ENCODE assay signal across 8 mouse cellular contexts in the genomic region with DNA sequence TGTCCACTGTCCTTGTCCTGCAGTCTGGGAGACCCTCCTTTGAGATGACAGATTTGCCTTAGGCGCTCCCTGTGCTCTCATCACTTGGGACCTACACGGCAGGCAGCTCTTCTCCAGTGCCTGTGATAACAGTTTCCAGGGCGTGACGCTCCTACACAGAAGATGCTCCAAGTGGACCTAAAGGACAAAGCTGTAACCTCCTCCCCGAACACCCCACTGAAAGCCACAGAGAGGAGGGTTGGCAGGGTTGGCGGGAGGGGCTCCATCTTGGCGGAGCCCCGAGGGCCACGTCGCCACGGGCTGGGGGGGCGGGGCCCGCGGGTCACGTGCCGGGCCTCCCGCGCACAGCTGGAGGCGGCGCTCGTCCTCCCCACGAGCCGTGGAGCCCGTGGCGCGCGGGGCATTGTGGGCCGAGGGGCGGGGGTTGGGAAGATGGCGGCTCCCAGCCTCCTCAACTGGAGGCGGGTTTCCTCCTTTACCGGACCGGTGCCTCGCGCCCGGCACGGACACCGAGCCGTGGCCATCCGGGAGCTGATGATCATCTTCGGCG. TPM values are rescaled to one million over a fixed set of nuclear protein-coding genes. Genes with fewer than 3 reads are reported as not detected.
A peak's percentile ranks its signal among the peaks of the same experiment; 100 is the strongest.
DNase-seq lines count a peak whose midpoint lies in the region; ATAC-seq lines count a peak whose summit lies in the region.

No protein-coding gene starts in this region.

- intact Hi-C loops in gastrocnemius, postnatal 36 days (cut with DNase I) = loop anchor here (2.0 kb wide), 1 partner anchor 34 kb away; no protein-coding TSS in a partner anchor
- intact Hi-C loops in left cerebral cortex, postnatal 4 days (cut with DNase I) = no loop called here

- peak overlapping the region; percentile 95 for H3K4me3 ChIP-seq in intestine, embryonic 16.5 days (ENCODE audit: low read length)
- H3K4me3 ChIP-seq in midbrain, embryonic 11.5 days (ENCODE audit: low read depth, low read length) = peak overlapping the region; percentile 87

- DNase-seq in adrenal gland, postnatal 10 days = peak; percentile 96
- DNase-seq in embryo, embryonic 11.5 days (ENCODE audit: low read depth, low spot score) = peak; percentile 80
- peak; percentile 81 to 83 for DNase-seq in gastrocnemius, postnatal 36 days
- DNase-seq in left cerebral cortex, postnatal 4 days = peak; percentile 92
- DNase-seq in midbrain, embryonic 11.5 days (ENCODE audit: low spot score, missing footprints) = peak; percentile 99
- peak; percentile 89 for DNase-seq in right cerebral cortex, postnatal 4 days
- peak; percentile 88 for DNase-seq in yolk sac, embryonic 10.5 days (ENCODE audit: low spot score)

- WGBS in intestine, embryonic 16.5 days = 1% methylated on average over 32 of the region's 42 CpGs
- under 1% methylated on average over 42 of the region's 42 CpGs for WGBS in midbrain, embryonic 11.5 days

- H3K4me1 ChIP-seq in intestine, embryonic 16.5 days (ENCODE audit: control insufficient read depth, insufficient read depth, low read length) = peaks cover 8% of the 10 kb centered on the region; the same call in 1 of the 2 replicates
- peaks cover 7% of the 10 kb centered on the region for H3K4me1 ChIP-seq in midbrain, embryonic 11.5 days (ENCODE audit: control insufficient read depth, insufficient read depth, low read length)

- peak overlapping the region; percentile 54 for H3K27ac ChIP-seq in intestine, embryonic 16.5 days (ENCODE audit: low read length)
- peak overlapping the region; percentile 10 for H3K27ac ChIP-seq in midbrain, embryonic 11.5 days (ENCODE audit: low read depth, low read length)

- H3K4me2 ChIP-seq in intestine, embryonic 16.5 days (ENCODE audit: low read depth, low read length) = peak overlapping the region; percentile 81
- peak overlapping the region; percentile 61 for H3K4me2 ChIP-seq in midbrain, embryonic 11.5 days

- H3K36me3 ChIP-seq in intestine, embryonic 16.5 days (ENCODE audit: control insufficient read depth, insufficient read depth, low read length) = no peaks in the 10 kb centered on the region
- no peaks in the 10 kb centered on the region for H3K36me3 ChIP-seq in midbrain, embryonic 11.5 days (ENCODE audit: control insufficient read depth, insufficient read depth, low read length)

- peak; percentile 97 for ATAC-seq in intestine, embryonic 16.5 days
- ATAC-seq in midbrain, embryonic 11.5 days (ENCODE audit: low FRiP score) = peak; percentile 95

- peak overlapping the region; percentile 84 for H3K9ac ChIP-seq in intestine, embryonic 16.5 days (ENCODE audit: low read depth, low read length)
- peak overlapping the region; percentile 85 for H3K9ac ChIP-seq in midbrain, embryonic 11.5 days (ENCODE audit: low read length)

- no peaks in the 10 kb centered on the region for H3K9me3 ChIP-seq in intestine, embryonic 16.5 days (ENCODE audit: control insufficient read depth, low read length)
- H3K9me3 ChIP-seq in midbrain, embryonic 11.5 days (ENCODE audit: control insufficient read depth, low read length) = no peaks in the 10 kb centered on the region

- H3K27me3 ChIP-seq in intestine, embryonic 16.5 days (replicated peaks; ENCODE audit: control insufficient read depth, insufficient read depth, low read length) = no peaks in the 10 kb centered on the region
- no peaks in the 10 kb centered on the region for H3K27me3 ChIP-seq in midbrain, embryonic 11.5 days (ENCODE audit: control insufficient read depth, insufficient read depth, low read length)

RNA-seq across cellular contexts. Expression of a gene that starts 2.8 kb away (rescaled TPM):
- 10 to 100 TPM; 26.7 to 31.3 TPM for total RNA-seq in adrenal gland, postnatal 10 days (2021)
- 10 to 100 TPM; 23.8 to 24.6 TPM for total RNA-seq in gastrocnemius, postnatal 36 days (2021)
- 28.2 and 29.0 TPM in 2 replicates for polyA plus RNA-seq in intestine, embryonic 16.5 days (2015; fragmentation: Nextera tagmentation; extraction: Ambion mirVana)
- total RNA-seq in left cerebral cortex, postnatal 4 days (2021) = 10 to 100 TPM; 30.9 to 37.9 TPM
- 34.4 and 35.2 TPM in 2 replicates for polyA plus RNA-seq in midbrain, embryonic 11.5 days (2014; fragmentation: Nextera tagmentation; extraction: Ambion mirVana)

RNA-seq across cellular contexts. Expression of a gene that starts 8.3 kb away (rescaled TPM):
- 1 to 10 TPM; 3.5 to 5.0 TPM for total RNA-seq in adrenal gland, postnatal 10 days (2021)
- 1 to 10 TPM; 1.7 to 2.8 TPM for total RNA-seq in gastrocnemius, postnatal 36 days (2021)
- polyA plus RNA-seq in intestine, embryonic 16.5 days (2015; fragmentation: Nextera tagmentation; extraction: Ambion mirVana) = 5.0 and 6.8 TPM in 2 replicates
- total RNA-seq in left cerebral cortex, postnatal 4 days (2021) = 1 to 10 TPM; 2.0 to 2.4 TPM
- 2.4 and 3.3 TPM in 2 replicates for polyA plus RNA-seq in midbrain, embryonic 11.5 days (2014; fragmentation: Nextera tagmentation; extraction: Ambion mirVana)

Comparison
In these comparisons a context has a peak if more than half of its experiments do, and no peak if none do; other contexts are left out.
1. Peak in every context shown above with its lines: DNase-seq, ATAC-seq, H3K4me3 ChIP-seq and H3K27ac ChIP-seq.